Mouse (Mus musculus): Measurements from ENCODE around the gene Gm48551. TPM values are rescaled to one million over a fixed set of nuclear protein-coding genes. Genes with fewer than 3 reads are reported as not detected.
A peak's percentile ranks its signal among the peaks of the same experiment; 100 is the strongest.

Gm48551 gene
- polyA plus RNA-seq, 1 experiment from 2014 or later = 2.6 TPM

- H3K9me3 ChIP-seq (replicated peaks; ENCODE audit: control insufficient read depth, low read length) = no peaks in the 10 kb centered on the region
- peaks cover 27% of the 10 kb centered on the region for H3K4me1 ChIP-seq (ENCODE audit: control insufficient read depth, insufficient read depth, low read length)
- H3K27me3 ChIP-seq (ENCODE audit: control insufficient read depth, insufficient read depth, low read length) = no peaks in the 10 kb centered on the region
- no peak for ATAC-seq (replicated peaks; ENCODE audit: extremely low read depth, insufficient read depth, low FRiP score)
- 84% methylated on average over 18 of the region's 18 CpGs for WGBS
- H3K36me3 ChIP-seq (ENCODE audit: control insufficient read depth, insufficient read depth) = peaks cover 34% of the 10 kb centered on the region
- H3K4me2 ChIP-seq (ENCODE audit: low read depth, low read length) = no peak overlapping the region
- H3K27ac ChIP-seq (ENCODE audit: low read length) = no peak overlapping the region
- no peak overlapping the region for H3K4me3 ChIP-seq (ENCODE audit: low read length)
- H3K9ac ChIP-seq (ENCODE audit: low read length) = no peak overlapping the region
Observed at GRCm38 (mm10) chr10:81399798-81400308, 15.6 kb downstream of the Gm48551 start.

- no peak overlapping the region for H3K4me3 ChIP-seq (ENCODE audit: low read length)
- H3K9me3 ChIP-seq (replicated peaks; ENCODE audit: control insufficient read depth, low read length) = no peaks in the 10 kb centered on the region
- H3K9ac ChIP-seq (ENCODE audit: low read length) = no peak overlapping the region
- 67% methylated on average over 22 of the region's 22 CpGs for WGBS
- peak overlapping the region; percentile 14; the same call in 1 of the 2 replicates for H3K4me2 ChIP-seq (ENCODE audit: low read depth, low read length)
- no peak for ATAC-seq (replicated peaks; ENCODE audit: extremely low read depth, insufficient read depth, low FRiP score)
- H3K27ac ChIP-seq (ENCODE audit: low read length) = no peak overlapping the region; the same call in 1 of the 2 replicates
- peaks cover 39% of the 10 kb centered on the region for H3K36me3 ChIP-seq (ENCODE audit: control insufficient read depth, insufficient read depth)
- no peaks in the 10 kb centered on the region for H3K27me3 ChIP-seq (ENCODE audit: control insufficient read depth, insufficient read depth, low read length)
- H3K4me1 ChIP-seq (ENCODE audit: control insufficient read depth, insufficient read depth, low read length) = peaks cover 27% of the 10 kb centered on the region
Observed at GRCm38 (mm10) chr10:81400371-81401204, 16.3 kb downstream of the Gm48551 start.

- no peak overlapping the region for H3K9ac ChIP-seq (ENCODE audit: low read length)
- no peaks in the 10 kb centered on the region for H3K27me3 ChIP-seq (ENCODE audit: control insufficient read depth, insufficient read depth, low read length)
- H3K27ac ChIP-seq (ENCODE audit: low read length) = peak overlapping the region; percentile 94
- 39% methylated on average over 10 of the region's 10 CpGs for WGBS
- peaks cover 30% of the 10 kb centered on the region for H3K4me1 ChIP-seq (ENCODE audit: control insufficient read depth, insufficient read depth, low read length)
- peaks cover 45% of the 10 kb centered on the region for H3K36me3 ChIP-seq (ENCODE audit: control insufficient read depth, insufficient read depth)
- H3K4me3 ChIP-seq (ENCODE audit: low read length) = no peak overlapping the region
- peak overlapping the region; percentile 14; the same call in 1 of the 2 replicates for H3K4me2 ChIP-seq (ENCODE audit: low read depth, low read length)
- ATAC-seq (replicated peaks; ENCODE audit: extremely low read depth, insufficient read depth, low FRiP score) = no peak
- H3K9me3 ChIP-seq (replicated peaks; ENCODE audit: control insufficient read depth, low read length) = no peaks in the 10 kb centered on the region
Observed at GRCm38 (mm10) chr10:81401205-81401520, 16.9 kb downstream of the Gm48551 start.

GRCm38 (mm10) chr10:81401521-81402226, 17.4 kb downstream of the Gm48551 start:
- peaks cover 47% of the 10 kb centered on the region for H3K36me3 ChIP-seq (ENCODE audit: control insufficient read depth, insufficient read depth)
- H3K4me2 ChIP-seq (ENCODE audit: low read depth, low read length) = peak overlapping the region; percentile 54
- no peaks in the 10 kb centered on the region for H3K27me3 ChIP-seq (ENCODE audit: control insufficient read depth, insufficient read depth, low read length)
- peak overlapping the region; percentile 60; the same call in 1 of the 2 replicates for H3K9ac ChIP-seq (ENCODE audit: low read length)
- peak; percentile 76 for ATAC-seq (replicated peaks; ENCODE audit: extremely low read depth, insufficient read depth, low FRiP score)
- H3K4me1 ChIP-seq (ENCODE audit: control insufficient read depth, insufficient read depth, low read length) = peaks cover 34% of the 10 kb centered on the region
- H3K4me3 ChIP-seq (ENCODE audit: low read length) = peak overlapping the region; percentile 30
- no peaks in the 10 kb centered on the region for H3K9me3 ChIP-seq (replicated peaks; ENCODE audit: control insufficient read depth, low read length)
- WGBS = 11% methylated on average over 17 of the region's 18 CpGs
- H3K27ac ChIP-seq (ENCODE audit: low read length) = peak overlapping the region; percentile 94

- H3K9me3 ChIP-seq (replicated peaks; ENCODE audit: control insufficient read depth, low read length) = no peaks in the 10 kb centered on the region
- H3K36me3 ChIP-seq (ENCODE audit: control insufficient read depth, insufficient read depth) = peaks cover 47% of the 10 kb centered on the region
- H3K27me3 ChIP-seq (ENCODE audit: control insufficient read depth, insufficient read depth, low read length) = no peaks in the 10 kb centered on the region
- peak overlapping the region; percentile 94 for H3K27ac ChIP-seq (ENCODE audit: low read length)
- no peak for ATAC-seq (replicated peaks; ENCODE audit: extremely low read depth, insufficient read depth, low FRiP score)
- peak overlapping the region; percentile 60 for H3K9ac ChIP-seq (ENCODE audit: low read length)
- WGBS = 34% methylated on average over 7 of the region's 7 CpGs
- peak overlapping the region; percentile 30 for H3K4me3 ChIP-seq (ENCODE audit: low read length)
- H3K4me2 ChIP-seq (ENCODE audit: low read depth, low read length) = peak overlapping the region; percentile 54
- peaks cover 40% of the 10 kb centered on the region for H3K4me1 ChIP-seq (ENCODE audit: control insufficient read depth, insufficient read depth, low read length)
Observed at GRCm38 (mm10) chr10:81402227-81402765, 18.0 kb downstream of the Gm48551 start.

- Histone ChIP-seq H3K27me3 (ENCODE audit: control insufficient read depth, insufficient read depth, low read length) (no peaks in the 10 kb centered on the region), H3K4me3 (ENCODE audit: low read length) (no peak overlapping the region), H3K36me3 (ENCODE audit: control insufficient read depth, insufficient read depth) (peaks cover 44% of the 10 kb centered on the region), H3K27ac (ENCODE audit: low read length) (peak overlapping the region; percentile 94), H3K9me3 (replicated peaks; ENCODE audit: control insufficient read depth, low read length) (no peaks in the 10 kb centered on the region), H3K4me1 (ENCODE audit: control insufficient read depth, insufficient read depth, low read length) (peaks cover 51% of the 10 kb centered on the region), H3K9ac (ENCODE audit: low read length) (no peak overlapping the region), H3K4me2 (ENCODE audit: low read depth, low read length) (no peak overlapping the region)
- ATAC-seq (replicated peaks; ENCODE audit: extremely low read depth, insufficient read depth, low FRiP score) = no peak
- WGBS = 77% methylated on average over 10 of the region's 10 CpGs
Observed at GRCm38 (mm10) chr10:81403511-81403910, 19.2 kb downstream of the Gm48551 start.

GRCm38 (mm10) chr10:81404082-81404481, 19.8 kb downstream of the Gm48551 start:
- Histone ChIP-seq H3K4me2 (ENCODE audit: low read depth, low read length) (no peak overlapping the region), H3K9me3 (replicated peaks; ENCODE audit: control insufficient read depth, low read length) (no peaks in the 10 kb centered on the region), H3K4me1 (ENCODE audit: control insufficient read depth, insufficient read depth, low read length) (peaks cover 54% of the 10 kb centered on the region), H3K27ac (ENCODE audit: low read length) (peak overlapping the region; percentile 4; the same call in 1 of the 2 replicates), H3K9ac (ENCODE audit: low read length) (no peak overlapping the region), H3K4me3 (ENCODE audit: low read length) (no peak overlapping the region), H3K36me3 (ENCODE audit: control insufficient read depth, insufficient read depth) (peaks cover 42% of the 10 kb centered on the region), H3K27me3 (ENCODE audit: control insufficient read depth, insufficient read depth, low read length) (no peaks in the 10 kb centered on the region)
- 44% methylated on average over 9 of the region's 9 CpGs for WGBS
- ATAC-seq (replicated peaks; ENCODE audit: extremely low read depth, insufficient read depth, low FRiP score) = no peak

- Histone ChIP-seq H3K9ac (ENCODE audit: low read length) (0 out of 2 replicates have a peak overlapping the region, but pooled peaks have one; percentile 30), H3K36me3 (ENCODE audit: control insufficient read depth, insufficient read depth) (peaks cover 37% of the 10 kb centered on the region), H3K4me3 (ENCODE audit: low read length) (no peak overlapping the region), H3K27ac (ENCODE audit: low read length) (peak overlapping the region; percentile 38; the same call in 1 of the 2 replicates), H3K4me2 (ENCODE audit: low read depth, low read length) (no peak overlapping the region), H3K4me1 (ENCODE audit: control insufficient read depth, insufficient read depth, low read length) (peaks cover 60% of the 10 kb centered on the region), H3K9me3 (replicated peaks; ENCODE audit: control insufficient read depth, low read length) (no peaks in the 10 kb centered on the region), H3K27me3 (ENCODE audit: control insufficient read depth, insufficient read depth, low read length) (no peaks in the 10 kb centered on the region)
- 50% methylated on average over 18 of the region's 18 CpGs for WGBS
- ATAC-seq (replicated peaks; ENCODE audit: extremely low read depth, insufficient read depth, low FRiP score) = no peak
Observed at GRCm38 (mm10) chr10:81404720-81405119, 20.5 kb downstream of the Gm48551 start.
